Mouse (Mus musculus) cortical plate, adult 2 months (tissue): ENCODE results near the gene Mup2. TPM values are rescaled to one million over a fixed set of nuclear protein-coding genes. Genes with fewer than 3 reads are reported as not detected.
"Not testable (repeated sequence)": the region's sequence is repeated elsewhere in the genome, so short reads cannot be mapped to it uniquely, and the experiment has no call there.

ENCODE experiments used
- H3K27ac ChIP-seq: fragments of 200-500 bp; 2 replicates; pipeline ENCODE4 v1.5.1; 2012; ENCODE audit warnings: low read length, control low read depth, inconsistent platforms; ENCODE audit not compliant: insufficient read depth
- H3K4me1 ChIP-seq: fragments of 200-500 bp; 2 replicates; pipeline ENCODE4 v1.6.1; 2011; ENCODE audit warnings: low read length; ENCODE audit not compliant: control insufficient read depth, insufficient read depth
- H3K4me3 ChIP-seq: fragments of 200-500 bp; 2 replicates; pipeline ENCODE4 v1.5.1; 2011; ENCODE audit warnings: mild to moderate bottlenecking, low read length, control low read depth; ENCODE audit not compliant: insufficient read depth
- polyA plus RNA-seq: library from polyadenylated mRNA; depleted of rRNA; stranded (reverse); fragments of >200 nt; gene quantifications from 2 replicates; pipeline ENCODE4 v1.2.3, GENCODE M21; 2012; rRNA removed

The Mup2 gene
- polyA plus RNA-seq: not detected in 2 replicates

- H3K4me1 ChIP-seq, H3K27ac ChIP-seq, H3K4me3 ChIP-seq: not testable (repeated sequence)
Measured at GRCm38 (mm10) chr4:60154189-60154588, at the start of gene Mup2. Gene Mup2 (minus strand): TSS chr4:60154289.

Other genes with a start within 250 kb of the Mup2 start
- gene Slc46a2, start 239.2 kb downstream of the Mup2 start, polyA plus RNA-seq: not detected in 2 replicates
- gene Mup4, start 193.6 kb downstream of the Mup2 start, polyA plus RNA-seq: not detected in 2 replicates
- not detected in 2 replicates for gene Mup6, start 190.0 kb downstream of the Mup2 start, polyA plus RNA-seq
- gene Mup7, start 83.8 kb downstream of the Mup2 start, polyA plus RNA-seq: not detected in 2 replicates
- not detected in 2 replicates for gene Mup8, start 68.3 kb upstream of the Mup2 start, polyA plus RNA-seq